Mouse (Mus musculus): ENCODE data around the gene Hnrnpc.
"Not testable (repeated sequence)": the region's sequence is repeated elsewhere in the genome, so short reads cannot be mapped to it uniquely, and the experiment has no call there.

The Hnrnpc gene

DNA sequence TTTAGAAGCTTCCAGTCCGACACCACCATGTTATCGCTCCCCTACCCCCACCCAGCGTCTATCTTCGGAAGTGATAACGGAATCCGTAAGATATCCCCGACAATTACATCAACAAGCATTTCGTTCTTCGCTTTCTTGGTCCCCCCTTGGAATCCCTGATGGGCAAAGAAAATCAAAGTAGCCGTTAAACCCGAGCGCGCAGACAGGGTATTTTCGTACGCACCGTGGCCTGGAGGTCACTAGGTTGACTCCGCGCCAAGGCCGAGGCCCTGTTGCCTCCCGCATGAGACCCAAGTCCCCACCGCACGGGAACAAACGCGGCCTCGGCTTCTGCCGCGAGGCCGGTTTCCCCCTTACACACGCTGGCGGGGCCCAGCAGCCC, 363 bp downstream of the Hnrnpc start:
- no peak for DNase-seq (ENCODE audit: low read depth, low spot score)

DNA sequence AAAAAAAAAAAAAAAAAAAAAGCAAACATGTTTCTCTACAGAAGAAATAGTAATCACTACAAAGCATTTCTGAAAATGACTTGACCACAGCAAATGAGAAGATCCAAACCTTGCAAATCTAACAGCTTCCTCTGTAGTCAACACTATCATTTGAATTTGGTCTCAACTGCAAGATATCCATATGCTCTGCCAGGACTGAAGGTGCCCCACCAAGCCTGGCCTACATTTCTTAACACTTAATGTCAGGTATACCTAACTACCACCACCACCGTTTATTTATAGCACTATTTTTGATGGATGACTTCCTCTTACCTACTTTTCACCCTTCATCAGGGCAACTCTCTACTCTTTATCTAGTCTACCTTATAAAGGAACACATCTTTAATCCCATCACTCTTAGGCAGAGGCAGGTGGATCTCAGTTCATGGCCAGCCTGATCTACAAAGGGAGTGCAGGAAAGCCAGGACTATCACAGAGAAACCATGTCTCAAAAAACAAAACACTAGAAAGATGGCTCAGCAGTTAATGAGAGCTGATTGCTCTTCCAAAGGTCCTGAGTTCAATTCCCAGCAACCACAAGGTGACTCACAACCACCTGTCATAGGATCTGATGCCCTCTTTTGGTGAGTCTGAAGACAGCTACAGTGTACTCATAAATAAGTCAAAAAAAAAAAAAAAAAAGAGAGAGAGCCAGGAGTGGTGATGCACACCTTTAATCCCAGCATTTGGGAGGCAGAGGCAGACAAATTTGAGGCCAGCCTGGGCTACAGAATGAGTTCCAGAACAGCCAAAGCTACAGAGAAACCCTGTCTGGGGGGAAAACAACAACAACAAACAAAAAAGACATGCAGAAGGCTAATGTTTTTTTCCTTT, 2.3 kb downstream of the Hnrnpc start:
- DNase-seq (ENCODE audit: low read depth, low spot score): no peak

DNA sequence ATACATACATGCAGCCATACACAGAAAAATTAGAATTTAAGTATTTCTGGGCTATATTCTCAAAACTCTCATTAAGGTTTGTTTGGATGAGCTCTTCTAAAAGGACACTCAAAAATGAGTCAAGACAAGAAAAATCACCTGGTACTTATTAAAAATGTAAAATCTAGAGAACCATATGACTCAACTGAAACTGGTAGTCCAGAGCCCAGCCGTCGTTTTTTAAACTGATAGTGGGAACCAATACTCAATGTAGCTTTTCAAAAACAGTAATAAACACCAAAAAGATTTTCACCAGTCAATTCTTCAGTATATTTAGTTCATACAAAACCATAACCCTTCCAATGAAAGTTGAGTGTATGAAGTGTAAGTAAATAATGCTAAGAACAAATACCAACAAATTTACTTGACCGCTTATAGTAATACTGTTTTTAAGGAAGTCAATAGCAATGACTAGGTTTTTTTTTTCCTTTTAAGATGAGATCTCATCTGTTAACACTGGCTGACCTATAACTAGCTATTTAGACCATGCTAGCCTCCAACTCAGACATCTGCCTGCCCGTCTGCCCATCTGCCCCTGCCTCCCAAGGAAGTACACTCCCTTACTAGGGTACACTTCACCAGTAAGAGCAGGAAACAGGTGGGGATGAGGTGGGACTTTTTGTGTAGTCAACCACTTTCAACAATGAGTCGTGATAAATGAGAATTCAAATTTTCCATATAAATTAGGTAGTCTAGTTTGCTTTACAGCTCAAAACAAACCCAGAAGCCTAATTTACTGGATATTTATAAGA, 3.5 kb downstream of the Hnrnpc start:
- no peak for DNase-seq (ENCODE audit: low read depth, low spot score)

DNA sequence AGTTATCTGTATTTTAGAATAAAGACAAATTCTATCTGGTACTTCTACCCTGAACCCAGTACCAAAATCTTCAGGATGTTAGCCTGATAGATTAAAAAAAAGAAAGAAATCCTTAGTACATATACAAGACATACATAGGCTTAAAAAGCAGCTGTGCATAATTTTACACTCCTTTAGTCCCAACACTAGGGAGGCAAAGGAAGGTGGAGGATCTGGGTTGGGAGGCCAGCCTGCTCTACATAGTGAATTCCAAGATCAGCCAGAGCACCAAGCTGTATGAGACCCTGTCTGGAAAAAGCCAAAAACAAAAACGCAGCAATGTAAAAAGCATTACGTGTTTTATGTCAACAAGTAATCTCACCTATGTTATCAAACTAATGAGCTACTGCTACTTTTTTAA, 4.3 kb downstream of the Hnrnpc start:
- no peak for DNase-seq (ENCODE audit: low read depth, low spot score)

DNA sequence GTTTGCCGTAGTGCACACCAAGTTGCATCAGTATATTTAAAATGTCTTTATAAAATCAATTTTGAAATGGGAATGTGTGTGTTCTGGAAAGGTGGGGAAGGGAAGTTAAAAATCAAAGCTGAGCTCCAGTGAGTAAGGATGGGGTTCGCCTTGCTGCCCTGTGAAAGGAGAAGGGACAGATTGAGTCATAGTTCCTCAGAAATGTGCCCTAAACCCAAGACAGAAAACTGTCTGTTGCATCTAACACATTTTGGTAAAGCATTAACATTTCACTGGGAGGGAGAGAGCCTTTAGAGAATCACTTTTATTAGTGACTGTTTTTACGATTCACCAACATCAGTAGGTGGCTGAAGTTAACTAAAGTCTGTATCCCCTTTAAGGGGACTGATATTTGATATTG, 5.4 kb downstream of the Hnrnpc start:
- not testable (repeated sequence) for DNase-seq (ENCODE audit: low read depth, low spot score)

DNA sequence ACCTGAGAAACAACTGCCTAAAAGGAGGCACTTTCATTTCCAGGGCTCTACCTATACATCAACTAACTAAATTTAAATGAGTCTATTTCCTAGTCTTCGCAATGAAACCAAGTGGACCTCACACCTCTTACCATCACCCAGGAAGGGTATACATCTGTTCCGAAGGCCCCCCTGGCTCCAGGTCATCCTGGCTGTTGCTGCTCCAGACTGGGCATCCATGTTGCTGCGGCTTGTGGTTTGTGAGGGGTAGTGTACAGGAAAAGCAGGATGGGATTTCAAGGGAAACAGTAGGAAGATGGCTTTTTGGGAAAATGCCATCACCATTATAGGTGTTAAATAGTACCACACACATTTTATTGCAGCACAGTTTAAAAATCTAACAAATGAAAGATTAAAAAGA, 6.6 kb downstream of the Hnrnpc start:
- not testable (repeated sequence) for DNase-seq (ENCODE audit: low read depth, low spot score)

DNA sequence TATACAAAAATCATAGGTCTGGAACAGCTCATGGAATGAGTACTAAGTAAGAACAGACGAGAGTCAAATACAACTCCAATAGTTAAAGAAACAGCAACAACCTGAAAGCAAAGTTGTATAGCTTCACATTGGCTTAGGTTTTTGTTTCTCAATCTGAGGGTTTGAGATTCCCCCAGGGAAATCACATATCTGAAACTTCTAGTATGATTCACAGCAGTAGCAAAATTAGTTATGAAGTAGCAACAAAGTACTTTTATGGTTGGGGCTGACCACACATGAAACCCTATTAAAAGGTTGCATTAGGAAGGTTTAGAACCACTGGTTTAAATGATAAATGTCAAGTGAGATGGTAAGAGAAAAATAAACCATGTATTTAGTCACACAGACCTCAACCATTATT, 9.3 kb downstream of the Hnrnpc start:
- DNase-seq (ENCODE audit: low read depth, low spot score): no peak

DNA sequence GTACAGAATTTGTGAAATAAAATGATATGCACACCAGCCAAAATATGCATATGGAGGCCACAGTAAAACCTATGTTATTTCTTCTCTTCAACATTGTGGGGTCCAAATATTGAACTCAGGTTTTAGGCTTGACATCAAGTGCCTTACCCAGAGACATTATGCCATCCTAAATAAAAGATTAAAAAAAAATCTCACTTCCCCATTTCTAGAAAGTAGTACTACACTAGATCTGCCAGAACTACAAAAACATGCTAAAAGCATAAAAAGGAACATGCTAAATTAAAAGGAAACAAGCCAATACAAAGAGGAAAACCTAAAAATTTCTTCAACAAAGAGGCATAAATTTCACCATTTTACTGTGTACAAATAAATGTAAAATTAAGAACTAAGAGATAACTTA, 20.7 kb downstream of the Hnrnpc start:
- no peak for DNase-seq (ENCODE audit: low read depth, low spot score)

DNA sequence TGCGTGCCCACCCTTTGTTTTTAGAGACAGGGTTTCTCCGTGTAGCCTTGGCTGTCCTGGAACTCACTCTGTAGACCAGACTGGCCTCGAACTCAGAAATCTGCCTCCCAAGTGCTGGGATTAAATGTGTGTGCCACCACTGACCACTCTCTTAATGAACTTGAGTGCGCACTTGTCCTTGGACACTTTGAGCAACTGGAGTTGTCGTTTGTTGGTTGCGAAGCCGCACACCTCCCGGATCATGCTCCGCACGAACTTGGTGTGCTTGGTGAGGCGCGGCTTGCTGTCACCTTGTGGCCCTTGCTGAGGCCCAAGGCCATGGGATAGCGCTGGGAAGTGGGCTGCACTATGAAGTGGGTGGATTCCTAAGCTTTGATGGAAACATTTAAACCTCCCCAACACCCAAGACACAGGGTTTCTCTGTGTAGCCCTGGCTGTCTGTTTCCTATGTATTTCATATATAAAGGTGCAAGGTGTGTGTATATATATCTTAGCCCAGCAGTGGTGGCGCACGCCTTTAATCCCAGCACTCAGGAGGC, 32.2 kb downstream of the Hnrnpc start:
- no peak for DNase-seq (ENCODE audit: low read depth, low spot score)

DNA sequence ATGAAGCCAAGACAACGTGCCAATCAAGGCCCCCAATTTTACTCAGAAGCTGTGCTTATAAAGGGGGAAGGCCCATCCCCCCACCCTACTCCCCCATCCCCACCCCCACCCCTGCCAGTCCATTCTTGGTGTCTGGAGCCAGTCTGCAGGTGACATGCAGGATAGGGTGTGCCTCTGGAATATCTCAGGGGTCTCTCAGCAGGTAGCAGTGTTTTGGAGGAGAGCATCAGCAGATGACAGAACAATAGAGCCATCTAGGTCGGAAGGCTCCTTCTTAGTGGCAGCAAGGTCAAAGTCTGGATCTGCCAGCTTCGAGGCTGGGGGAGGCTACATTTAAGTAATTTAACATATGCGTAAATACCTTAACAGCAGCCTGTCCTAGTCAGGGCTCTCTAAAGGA, 37.7 kb downstream of the Hnrnpc start:
- no peak for DNase-seq (ENCODE audit: low read depth, low spot score)

DNA sequence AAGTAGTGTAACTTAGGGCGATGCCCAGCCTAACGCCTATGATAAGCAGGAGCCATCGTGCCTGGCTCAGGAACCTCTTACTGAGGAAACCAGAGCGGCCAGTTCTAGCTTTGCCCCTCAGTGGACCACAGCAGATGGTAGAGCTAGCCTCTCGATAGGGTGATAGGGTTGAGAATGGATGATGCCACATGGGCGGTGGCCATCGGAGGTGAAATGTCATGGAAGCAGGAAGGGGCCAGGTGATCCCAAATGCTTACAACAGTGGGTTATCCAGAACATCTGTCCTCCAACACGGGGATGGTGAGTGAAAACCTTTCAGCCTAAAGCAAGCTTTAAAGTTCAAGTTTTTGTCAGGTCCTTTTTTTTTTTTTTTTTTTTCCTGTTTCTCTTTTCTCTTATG, 42.0 kb downstream of the Hnrnpc start:
- DNase-seq (ENCODE audit: low read depth, low spot score): no peak

DNA sequence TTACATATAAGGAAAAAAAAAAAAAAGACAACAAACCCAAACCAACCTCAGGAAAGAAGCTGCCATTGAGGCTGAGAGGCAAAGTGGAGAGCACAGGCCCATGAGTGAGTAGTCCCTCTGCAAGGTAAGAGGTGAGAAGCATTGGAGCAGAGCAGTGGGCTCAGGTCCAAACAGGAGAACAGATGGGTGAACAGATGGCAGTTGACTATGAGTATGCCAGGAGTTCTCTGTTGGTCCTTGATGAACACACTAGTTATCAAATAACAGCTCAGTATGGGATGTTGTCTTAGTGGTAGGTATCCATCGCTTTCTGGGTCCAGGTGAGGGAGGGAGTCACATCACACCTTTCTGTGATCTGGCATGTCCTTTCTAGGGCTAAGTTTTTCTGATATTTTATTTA, 43.0 kb downstream of the Hnrnpc start:
- no peak for DNase-seq (ENCODE audit: low read depth, low spot score)

DNA sequence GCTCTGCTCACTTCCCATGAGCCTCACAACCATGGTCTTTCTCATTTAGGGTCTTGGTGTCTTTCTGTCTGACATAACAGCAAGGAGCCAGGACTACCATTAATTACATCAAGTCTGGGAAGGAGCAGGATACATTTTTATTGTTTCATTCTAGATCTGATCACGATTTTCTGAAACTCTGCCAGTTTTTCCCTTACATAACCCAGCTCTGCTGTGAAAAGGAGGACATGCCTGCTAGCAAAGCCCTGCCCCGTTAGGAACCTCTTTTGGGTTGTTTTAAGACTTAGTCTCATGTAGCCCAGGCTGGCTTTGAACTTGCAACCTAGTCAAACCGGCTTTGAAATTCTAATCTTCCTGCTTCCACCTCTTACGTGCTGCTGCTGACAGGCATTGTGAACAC, 43.8 kb downstream of the Hnrnpc start:
- DNase-seq (ENCODE audit: low read depth, low spot score): no peak

DNA sequence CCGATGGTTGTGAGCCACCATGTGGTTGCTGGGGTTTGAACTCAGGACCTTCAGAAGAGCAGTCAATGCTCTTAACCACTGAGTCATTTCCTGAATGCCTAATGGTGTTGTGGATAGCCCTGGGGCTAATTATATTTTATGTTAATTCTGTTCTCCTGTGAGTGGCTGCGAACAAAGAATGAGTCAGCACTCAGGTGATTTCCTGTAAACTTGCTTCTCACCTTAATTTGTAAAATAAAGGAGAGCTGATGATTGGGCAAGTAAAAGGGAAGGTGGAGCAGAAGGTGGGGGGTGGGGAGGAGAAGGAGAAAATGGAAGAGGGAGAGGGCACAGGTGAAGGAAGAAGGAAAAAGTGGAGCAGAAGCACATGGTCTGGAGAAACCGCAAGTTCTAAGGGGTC, 51.1 kb downstream of the Hnrnpc start:
- not testable (repeated sequence) for DNase-seq (ENCODE audit: low read depth, low spot score)

DNA sequence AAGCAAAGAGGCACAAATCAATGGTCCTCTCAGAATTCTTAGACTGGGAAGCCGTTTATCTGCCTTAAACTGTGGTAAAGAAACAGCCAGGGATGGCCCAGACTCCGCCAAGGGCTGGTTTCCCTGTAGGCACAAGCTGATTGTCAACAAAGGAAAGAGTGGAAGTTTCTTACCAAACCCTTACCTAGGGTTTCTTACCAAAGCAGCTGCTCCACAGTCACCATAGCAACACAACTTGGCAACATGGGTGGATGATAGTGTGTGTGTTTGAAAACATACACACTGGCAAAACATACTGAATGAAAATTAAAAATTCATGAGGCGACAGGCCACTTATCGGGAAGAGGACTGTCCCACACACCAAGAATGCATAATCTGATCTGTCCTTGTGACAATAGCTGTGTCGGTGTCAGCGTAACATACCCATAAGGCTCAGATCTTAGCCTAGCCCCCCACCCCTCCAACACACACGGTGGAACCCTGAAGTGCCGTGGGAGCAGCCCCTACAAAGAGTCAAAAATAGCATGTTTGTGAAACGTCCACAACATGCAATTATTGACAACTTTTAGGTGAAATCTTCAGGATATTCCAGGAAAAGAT, 57.8 kb downstream of the Hnrnpc start:
- no peak for DNase-seq (ENCODE audit: low read depth, low spot score)

DNA sequence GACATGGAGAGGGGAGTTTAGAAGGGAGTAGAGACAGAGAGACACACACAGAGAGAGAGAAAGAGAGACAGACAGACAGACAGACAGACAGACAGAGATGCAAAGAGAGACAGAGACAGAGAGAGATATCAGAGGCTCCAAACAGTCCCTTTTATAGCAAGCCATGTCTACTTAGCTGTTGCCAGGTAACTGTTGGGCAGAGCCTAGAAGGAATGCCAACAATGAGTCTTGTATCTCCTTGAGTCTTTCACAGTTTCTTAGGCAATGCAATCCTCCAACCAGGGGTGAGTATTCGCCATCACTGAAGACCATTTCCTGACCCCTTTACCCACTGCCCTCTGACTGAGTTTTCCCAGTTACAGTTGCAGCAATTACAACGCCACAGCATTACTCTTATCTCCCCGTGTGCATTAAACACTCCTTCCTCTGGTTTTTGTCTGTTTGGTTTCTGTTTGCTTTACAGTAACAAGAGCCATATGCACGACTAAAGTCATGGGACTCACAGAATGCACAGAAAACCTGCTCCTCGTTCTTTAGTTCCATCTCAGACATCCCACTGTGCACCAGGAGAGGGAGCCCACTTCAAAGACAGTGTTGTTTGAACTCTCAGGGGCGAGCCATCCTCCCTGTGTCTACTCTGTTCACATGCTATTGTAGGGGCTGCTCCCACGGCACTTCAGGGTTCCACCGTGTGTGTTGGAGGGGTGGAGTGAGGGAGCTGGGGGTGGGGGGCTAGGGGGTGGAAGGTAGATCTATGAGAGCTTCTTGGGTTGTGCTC, 58.7 kb downstream of the Hnrnpc start:
- DNase-seq (ENCODE audit: low read depth, low spot score): no peak

DNA sequence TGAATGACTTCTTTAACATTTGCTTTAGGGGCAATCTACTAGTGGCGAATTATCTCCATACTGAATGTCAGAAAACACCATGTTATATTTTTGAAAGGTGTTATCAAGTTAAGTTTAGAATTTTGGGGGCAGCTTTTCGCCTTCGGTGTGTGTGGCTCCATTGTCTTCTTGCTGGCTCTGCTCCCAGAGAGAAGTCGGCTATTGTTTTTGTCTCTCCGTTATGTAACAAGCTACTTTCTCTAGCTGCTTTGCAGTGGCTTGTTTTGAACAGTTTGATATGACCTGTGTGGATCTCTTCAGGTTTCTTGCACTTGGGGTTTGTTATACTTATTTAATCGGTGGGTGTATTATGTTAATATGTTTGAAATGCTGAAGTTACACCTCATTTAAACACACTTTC, 60.4 kb downstream of the Hnrnpc start:
- no peak for DNase-seq (ENCODE audit: low read depth, low spot score)

DNA sequence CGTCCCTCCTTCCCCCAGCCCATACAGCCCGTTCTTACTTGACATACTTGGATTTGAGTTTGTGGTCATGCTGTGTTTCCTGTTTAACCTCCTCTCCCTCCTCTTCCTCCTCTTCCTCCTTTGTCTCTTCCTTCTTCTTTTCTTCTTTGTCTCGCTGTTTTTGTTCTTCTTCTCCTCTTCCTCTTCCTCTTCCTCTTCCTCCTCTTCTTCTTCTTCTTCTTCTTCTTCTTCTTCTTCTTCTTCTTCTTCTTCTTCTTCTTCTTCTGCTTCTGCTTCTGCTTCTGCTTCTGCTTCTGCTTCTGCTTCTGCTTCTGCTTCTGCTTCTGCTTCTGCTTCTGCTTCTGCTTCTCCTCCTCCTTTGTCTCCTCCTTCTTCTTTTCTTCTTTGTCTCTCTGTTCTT, 61.5 kb downstream of the Hnrnpc start, which contains the start of gene Olfr221:
TSS of gene Olfr221 (minus strand) at position 101 of the 400 bp plus-strand sequence.
- not testable (repeated sequence) for DNase-seq (ENCODE audit: low read depth, low spot score)

DNA sequence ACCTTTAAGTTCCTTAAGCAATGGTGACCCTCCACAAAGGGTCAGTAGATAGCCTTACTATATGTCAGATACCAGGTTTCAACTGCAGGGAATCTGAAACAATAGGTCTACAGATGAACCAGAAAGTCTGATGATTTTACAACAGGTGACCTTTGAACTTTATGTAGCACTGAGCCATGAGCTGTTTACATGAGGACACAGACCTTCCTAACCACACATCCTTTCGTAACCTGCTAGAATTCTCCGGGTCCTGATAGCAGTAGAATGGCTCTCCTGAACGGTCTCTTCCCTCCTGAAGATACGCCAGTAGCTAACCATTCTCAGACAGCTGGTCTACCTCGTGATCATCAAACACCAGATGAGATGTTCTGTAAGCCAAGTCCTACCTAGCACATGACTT, 64.5 kb downstream of the Hnrnpc start:
- no peak for DNase-seq (ENCODE audit: low read depth, low spot score)

DNA sequence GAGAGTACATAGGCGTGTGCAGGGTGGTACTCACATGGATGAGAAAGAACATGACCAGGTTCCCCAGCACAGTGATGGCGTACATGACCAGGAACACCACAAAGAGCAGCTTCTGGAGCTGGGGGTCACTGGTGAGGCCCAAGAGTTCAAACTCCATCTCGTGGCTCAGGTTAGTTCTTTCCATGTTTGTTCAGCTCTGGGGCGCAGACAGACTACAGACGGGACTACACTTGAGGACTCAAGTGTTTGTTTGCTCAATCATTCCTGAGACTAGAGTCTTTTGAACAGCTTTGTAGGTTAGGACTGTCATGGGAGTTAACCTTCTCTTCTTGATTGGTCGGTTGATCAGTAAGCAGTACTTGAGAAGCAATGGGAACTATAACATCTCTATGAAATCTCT, 67.9 kb downstream of the Hnrnpc start:
- no peak for DNase-seq (ENCODE audit: low read depth, low spot score)

DNA sequence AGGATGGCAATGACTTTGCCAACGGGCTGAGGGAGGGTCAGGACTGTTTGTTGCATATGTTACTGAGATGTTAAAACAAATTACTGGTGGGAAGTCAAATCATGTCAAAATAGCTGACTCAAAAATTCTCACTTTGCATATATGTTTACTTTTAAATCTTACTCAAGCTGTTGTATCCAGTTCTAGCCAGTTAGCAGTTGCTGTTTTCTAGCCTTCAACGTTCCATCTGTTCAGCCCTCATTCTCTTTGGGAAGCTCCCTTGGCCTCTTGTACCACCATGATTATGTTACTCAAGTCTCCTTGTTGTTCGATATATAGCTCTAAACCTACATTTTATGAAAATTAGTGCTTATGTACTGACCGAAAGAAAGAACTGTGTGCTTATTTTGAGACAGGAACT, 77.5 kb downstream of the Hnrnpc start:
- no peak for DNase-seq (ENCODE audit: low read depth, low spot score)
